Mouse (Mus musculus) embryo, embryonic 10.5 days (tissue): Measurements from ENCODE around the gene Cygb.
"Not testable (repeated sequence)": the region's sequence is repeated elsewhere in the genome, so short reads cannot be mapped to it uniquely, and the experiment has no call there.

ENCODE experiments used
- DNase-seq: peaks from one replicate; pipeline ENCODE4 v3.0.0-alpha.2; 2015; ENCODE audit warnings: low spot score

The Cygb gene

GRCm38 (mm10) chr11:116636607-116637006, 17.5 kb downstream of the Cygb start:
- not testable (repeated sequence) for DNase-seq

- DNase-seq, result no peak
These were observed 21.2 kb downstream of the Cygb start for GRCm38 (mm10) chr11:116632962-116633361.

- DNase-seq, result no peak
These were observed 23.7 kb downstream of the Cygb start for GRCm38 (mm10) chr11:116630171-116630965.

- DNase-seq, result no peak
These were observed 24.6 kb downstream of the Cygb start for GRCm38 (mm10) chr11:116629472-116629871.

- peak; percentile 97 for DNase-seq
These were observed 25.4 kb downstream of the Cygb start for GRCm38 (mm10) chr11:116628712-116629111.

GRCm38 (mm10) chr11:116627072-116628020, 26.8 kb downstream of the Cygb start:
- no peak for DNase-seq

GRCm38 (mm10) chr11:116626299-116627071, 27.6 kb downstream of the Cygb start, which contains the start of gene Rhbdf2:
Rhbdf2 (minus strand) TSS chr11:116627019.
- no peak for DNase-seq

- peak; percentile 76 for DNase-seq
These were observed 28.8 kb downstream of the Cygb start for GRCm38 (mm10) chr11:116625081-116626000.

GRCm38 (mm10) chr11:116624131-116624832, 29.8 kb downstream of the Cygb start:
- DNase-seq, result peak; percentile 83

- DNase-seq, result no peak
These were observed 30.6 kb downstream of the Cygb start for GRCm38 (mm10) chr11:116623281-116624124.

- DNase-seq, result peak; percentile 55
These were observed 32.8 kb downstream of the Cygb start for GRCm38 (mm10) chr11:116621258-116621704.

GRCm38 (mm10) chr11:116620559-116621253, 33.4 kb downstream of the Cygb start:
- DNase-seq, result no peak

- DNase-seq, result no peak
These were observed 34.0 kb downstream of the Cygb start for GRCm38 (mm10) chr11:116620073-116620472.

- DNase-seq, result no peak
These were observed 34.6 kb downstream of the Cygb start for GRCm38 (mm10) chr11:116619561-116619960.

- no peak for DNase-seq
These were observed 35.0 kb downstream of the Cygb start for GRCm38 (mm10) chr11:116619156-116619555.

- DNase-seq, result no peak
These were observed 35.4 kb downstream of the Cygb start for GRCm38 (mm10) chr11:116618666-116619065.

- DNase-seq, result no peak
These were observed 36.5 kb downstream of the Cygb start for GRCm38 (mm10) chr11:116617641-116618040.

GRCm38 (mm10) chr11:116616438-116617118, 37.5 kb downstream of the Cygb start:
- no peak for DNase-seq
